Mouse (Mus musculus) CH12F3 (cell line): Measurements from ENCODE around the gene Acap2.

Experiments
- in situ Hi-C: fragments of 300-500 bp; cut with MboI; formaldehyde crosslinking; loops from 2 replicates; pipeline ENCODE4 v1.14.3; 2020; ENCODE audit warnings: low sequenced_read_pairs

Gene Acap2

GRCm38 (mm10) chr16:31094036-31094435 is 107.0 kb downstream of the Acap2 start:
- in situ Hi-C loops = no loop called here

- in situ Hi-C loops = no loop called here
Measured at GRCm38 (mm10) chr16:31093186-31093585, 107.9 kb downstream of the Acap2 start.

- in situ Hi-C loops = no loop called here
Measured at GRCm38 (mm10) chr16:31081891-31082290, 119.2 kb downstream of the Acap2 start.

- in situ Hi-C loops = no loop called here
Measured at GRCm38 (mm10) chr16:31081125-31081664, 119.8 kb downstream of the Acap2 start, which contains the start of gene Xxylt1. Xxylt1 (minus strand) TSS chr16:31081432.

- in situ Hi-C loops = no loop called here
Measured at GRCm38 (mm10) chr16:31080573-31081051, 120.4 kb downstream of the Acap2 start.

- in situ Hi-C loops = no loop called here
Measured at GRCm38 (mm10) chr16:31077396-31077795, 123.6 kb downstream of the Acap2 start.

GRCm38 (mm10) chr16:31076436-31076835 is 124.6 kb downstream of the Acap2 start:
- in situ Hi-C loops = no loop called here

GRCm38 (mm10) chr16:31074324-31074908 is 126.6 kb downstream of the Acap2 start:
- in situ Hi-C loops = loop anchor here (5.0 to 25.0 kb wide), 2 partner anchors 487 to 812 kb away; partner anchors contain the start of genes Cpn2 and Lsg1

- in situ Hi-C loops = loop anchor here (5.0 to 25.0 kb wide), 2 partner anchors 484 to 809 kb away; partner anchors contain the start of genes Cpn2 and Lsg1
Measured at GRCm38 (mm10) chr16:31071731-31072130, 129.3 kb downstream of the Acap2 start.

GRCm38 (mm10) chr16:31070358-31071133 is 130.5 kb downstream of the Acap2 start:
- in situ Hi-C loops = loop anchor here (5.0 to 25.0 kb wide), 2 partner anchors 483 to 808 kb away; partner anchors contain the start of genes Cpn2 and Lsg1

- in situ Hi-C loops = loop anchor here (5.0 to 25.0 kb wide), 2 partner anchors 482 to 807 kb away; partner anchors contain the start of genes Cpn2 and Lsg1
Measured at GRCm38 (mm10) chr16:31069211-31070166, 131.6 kb downstream of the Acap2 start.

- in situ Hi-C loops = loop anchor here (25.0 kb wide), 1 partner anchor 806 kb away; the partner anchor contains the start of gene Cpn2
Measured at GRCm38 (mm10) chr16:31068280-31068679, 132.8 kb downstream of the Acap2 start.

- in situ Hi-C loops = loop anchor here (25.0 kb wide), 1 partner anchor 804 kb away; the partner anchor contains the start of gene Cpn2
Measured at GRCm38 (mm10) chr16:31066344-31067098, 134.5 kb downstream of the Acap2 start.

- in situ Hi-C loops = loop anchor here (25.0 kb wide), 1 partner anchor 802 kb away; the partner anchor contains the start of gene Cpn2
Measured at GRCm38 (mm10) chr16:31064782-31065181, 136.3 kb downstream of the Acap2 start.

- in situ Hi-C loops = loop anchor here (25.0 kb wide), 1 partner anchor 801 kb away; the partner anchor contains the start of gene Cpn2
Measured at GRCm38 (mm10) chr16:31062918-31063317, 138.1 kb downstream of the Acap2 start.

GRCm38 (mm10) chr16:31061246-31061880 is 139.7 kb downstream of the Acap2 start:
- in situ Hi-C loops = loop anchor here (25.0 kb wide), 1 partner anchor 799 kb away; the partner anchor contains the start of gene Cpn2

- in situ Hi-C loops = loop anchor here (25.0 kb wide), 1 partner anchor 798 kb away; the partner anchor contains the start of gene Cpn2
Measured at GRCm38 (mm10) chr16:31060714-31061113, 140.3 kb downstream of the Acap2 start.

GRCm38 (mm10) chr16:31060226-31060625 is 140.8 kb downstream of the Acap2 start:
- in situ Hi-C loops = loop anchor here (25.0 kb wide), 1 partner anchor 798 kb away; the partner anchor contains the start of gene Cpn2
